Comparison of ENCODE assay signal across 8 mouse cellular contexts in the genomic region with DNA sequence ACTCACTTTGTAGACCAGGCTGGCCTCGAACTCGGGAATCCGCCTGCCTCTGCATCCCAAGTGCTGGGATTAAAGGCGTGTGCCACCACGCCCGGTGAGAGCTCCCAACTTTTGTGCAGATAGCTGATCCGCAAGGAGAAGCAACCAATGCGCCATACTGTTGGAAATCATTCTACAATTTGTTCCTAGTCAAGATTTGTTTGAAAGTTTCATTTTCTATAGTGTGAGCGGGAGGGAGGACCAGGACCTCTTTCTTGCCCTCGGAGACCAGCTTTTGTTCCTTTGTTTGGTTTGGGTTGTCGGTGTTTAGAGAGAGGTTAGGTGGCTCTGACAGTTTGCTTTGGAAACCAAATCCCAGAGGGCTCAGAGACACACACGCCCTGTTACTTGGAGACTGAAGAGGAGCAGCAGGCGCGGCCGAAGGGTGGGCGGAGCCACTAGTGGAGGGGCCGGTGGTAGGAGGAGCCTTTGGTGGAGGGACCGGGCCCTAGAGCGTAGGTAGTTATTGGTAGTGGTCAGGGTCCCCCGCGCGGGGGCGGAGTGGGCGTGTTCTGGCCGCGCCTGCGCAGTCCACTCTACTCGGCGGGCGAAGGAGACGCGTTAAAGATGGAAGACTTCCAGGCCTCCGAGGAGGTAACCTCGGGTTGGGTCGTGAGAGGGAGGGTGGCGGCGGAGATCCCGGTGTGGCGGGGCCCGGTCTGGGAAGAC. TPM values are rescaled to one million over a fixed set of nuclear protein-coding genes. Genes with fewer than 3 reads are reported as not detected.
DNase-seq lines count a peak whose midpoint lies in the region; ATAC-seq lines count a peak whose summit lies in the region.
"Not testable (repeated sequence)": the region's sequence is repeated elsewhere in the genome, so short reads cannot be mapped to it uniquely, and the experiment has no call there.

Dynlt1c (plus strand) TSS at position 468 of the 708 bp plus-strand sequence.

- peak within 1 kb of the TSS; percentile 33 for H3K4me2 ChIP-seq in hindbrain, embryonic 12.5 days (replicated peaks)

- ATAC-seq in frontal cortex, adult (ENCODE audit: low TSS enrichment): peak; percentile 80
- ATAC-seq in hindbrain, embryonic 12.5 days (ENCODE audit: low FRiP score): peak; percentile 95

- H3K9me3 ChIP-seq in hindbrain, embryonic 12.5 days (replicated peaks): not testable (repeated sequence)

- H3K27me3 ChIP-seq in hindbrain, embryonic 12.5 days: not testable (repeated sequence)

- not testable (repeated sequence) for H3K4me1 ChIP-seq in hindbrain, embryonic 12.5 days

- H3K36me3 ChIP-seq in hindbrain, embryonic 12.5 days: not testable (repeated sequence)

- not testable (repeated sequence) for H3K9ac ChIP-seq in hindbrain, embryonic 12.5 days

- peak; percentile 91 for DNase-seq in Muller cell, postnatal 12 days (ENCODE audit: inconsistent ontology term)
- peak; percentile 84 for DNase-seq in cerebellum, adult 9-10 months
- DNase-seq in layer of hippocampus, postnatal 14 days (ENCODE audit: low spot score in 2 of 2): peak; percentile 39 to 58
- DNase-seq in lung, postnatal 25 days (ENCODE audit: low spot score): peak; percentile 89
- peak; percentile 88 for DNase-seq in retina, embryonic 14.5 days (ENCODE audit: low spot score)
- DNase-seq in thymus, postnatal 4 days: peak; percentile 70

- H3K4me3 ChIP-seq in hindbrain, embryonic 12.5 days: peak within 1 kb of the TSS; percentile 33

- H3K27ac ChIP-seq in hindbrain, embryonic 12.5 days: peak within 1 kb of the TSS; percentile 52; the same call in 1 of the 2 replicates

- 15% methylated on average over 27 of the region's 40 CpGs for WGBS in hindbrain, embryonic 12.5 days

RNA-seq across cellular contexts. Expression of gene Dynlt1c, which starts in this region (rescaled TPM):
- 56.8 and 70.8 TPM in 2 replicates for polyA plus RNA-seq in hindbrain, embryonic 12.5 days (2016; fragmentation: Nextera tagmentation; extraction: Ambion mirVana)
- total RNA-seq in layer of hippocampus, postnatal 14 days (2021): 10 to 100 TPM; 21.6 to 27.9 TPM

Comparison
In these comparisons a context has a peak if more than half of its experiments do, and no peak if none do; other contexts are left out.
1. Peak in every context shown above with its lines: DNase-seq, ATAC-seq, H3K4me3 ChIP-seq and H3K27ac ChIP-seq.